Mouse (Mus musculus): ENCODE data around the gene Tln2. TPM values are rescaled to one million over a fixed set of nuclear protein-coding genes. Genes with fewer than 3 reads are reported as not detected.

Gene Tln2
- total RNA-seq, 2 experiments from 2014 or later, result 119 to 122 TPM

- intact Hi-C loops (cut with DNase I), result no loop called here
- no peak for DNase-seq (ENCODE audit: low spot score in 2 of 2)
Observed at GRCm38 (mm10) chr9:67396446-67396845, 163.1 kb downstream of the Tln2 start.

- intact Hi-C loops (cut with DNase I), result no loop called here
- no peak for DNase-seq (ENCODE audit: low spot score in 2 of 2)
Observed at GRCm38 (mm10) chr9:67384028-67384590, 175.4 kb downstream of the Tln2 start.

DNA sequence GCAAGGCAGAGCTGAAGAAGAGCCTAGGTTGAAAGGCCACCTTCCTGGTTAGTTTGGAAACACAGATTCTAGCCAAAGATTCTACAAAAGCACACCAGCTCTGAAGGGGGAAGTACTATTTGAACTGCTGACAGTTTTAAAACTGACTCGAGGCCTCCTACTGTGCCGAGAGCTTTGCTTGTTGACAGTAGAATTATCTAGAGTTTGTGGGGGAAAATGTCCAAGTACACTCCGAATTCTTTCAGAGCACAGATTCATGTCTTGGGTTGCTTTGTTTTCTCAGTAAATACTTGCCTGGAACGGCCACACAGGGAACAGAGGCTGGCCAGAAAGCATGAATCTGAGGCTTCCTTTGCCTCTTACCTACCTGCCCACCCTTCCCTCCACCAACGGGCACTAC lies 179.4 kb downstream of the Tln2 start:
- intact Hi-C loops (cut with DNase I), result no loop called here
- peak; percentile 11 to 41 for DNase-seq (ENCODE audit: low spot score in 2 of 2)

DNA sequence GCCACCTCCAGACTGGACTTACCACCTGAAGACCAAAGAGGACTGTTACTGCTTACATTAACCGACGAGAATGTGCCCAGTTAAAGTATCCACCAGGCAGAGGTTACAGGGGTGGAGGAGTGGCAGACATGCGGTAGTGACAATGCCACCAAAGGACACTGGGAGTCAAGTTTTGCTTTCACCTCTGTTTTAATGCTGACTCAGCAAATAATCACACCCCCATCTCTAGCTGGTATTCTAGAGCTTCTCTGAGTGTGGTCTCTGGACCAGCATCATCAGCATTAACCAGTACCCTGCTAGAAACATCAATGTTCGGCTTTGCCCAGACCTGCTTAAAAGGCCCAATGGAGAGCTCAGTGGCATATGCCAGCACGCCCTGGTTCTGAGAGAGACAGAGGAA lies 180.7 kb downstream of the Tln2 start:
- DNase-seq (ENCODE audit: low spot score in 2 of 2), result no peak
- intact Hi-C loops (cut with DNase I), result no loop called here

GRCm38 (mm10) chr9:67368078-67368477 lies 191.4 kb downstream of the Tln2 start:
- no peak for DNase-seq (ENCODE audit: low spot score in 2 of 2)
- intact Hi-C loops (cut with DNase I), result no loop called here

DNA sequence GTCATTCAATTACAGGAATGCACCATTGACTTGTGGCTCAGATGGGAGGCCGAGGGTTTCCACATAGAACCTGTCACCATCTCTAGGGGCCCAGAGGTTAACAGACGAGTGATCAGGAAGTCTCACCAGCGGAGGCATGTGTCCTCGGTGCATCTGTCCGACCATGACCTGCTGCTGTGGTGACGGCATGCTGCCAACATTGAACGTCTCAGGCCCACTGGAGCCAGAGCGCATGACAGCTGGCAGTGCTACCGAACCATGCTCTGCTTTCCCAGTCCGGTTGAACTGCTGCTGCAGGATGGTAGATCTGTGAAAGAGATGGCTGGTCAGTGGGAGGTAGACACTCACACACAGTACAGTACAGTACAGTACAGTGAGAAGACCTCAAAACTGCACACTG lies 197.0 kb downstream of the Tln2 start:
- no peak for DNase-seq (ENCODE audit: low spot score in 2 of 2)
- intact Hi-C loops (cut with DNase I), result no loop called here

DNA sequence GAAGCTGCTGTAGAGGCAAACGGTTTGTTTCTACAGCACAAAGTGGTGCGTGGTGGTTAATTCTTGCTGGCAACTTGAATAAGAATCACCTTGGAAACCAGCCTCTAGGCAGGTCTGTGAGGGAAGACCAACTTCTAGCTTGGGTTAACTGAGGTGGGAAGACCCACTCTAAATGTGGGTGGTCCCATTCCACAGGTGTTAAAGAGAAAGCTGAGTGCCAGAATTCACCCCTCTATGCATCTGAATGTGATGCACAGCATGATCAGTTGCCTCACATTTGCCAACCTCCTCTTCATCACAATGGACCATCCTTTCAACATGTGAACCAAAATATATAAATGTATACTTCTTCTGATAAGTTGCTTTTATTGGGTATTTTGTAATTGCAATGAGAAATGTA lies 197.4 kb downstream of the Tln2 start:
- no peak for DNase-seq (ENCODE audit: low spot score in 2 of 2)
- intact Hi-C loops (cut with DNase I), result no loop called here

DNA sequence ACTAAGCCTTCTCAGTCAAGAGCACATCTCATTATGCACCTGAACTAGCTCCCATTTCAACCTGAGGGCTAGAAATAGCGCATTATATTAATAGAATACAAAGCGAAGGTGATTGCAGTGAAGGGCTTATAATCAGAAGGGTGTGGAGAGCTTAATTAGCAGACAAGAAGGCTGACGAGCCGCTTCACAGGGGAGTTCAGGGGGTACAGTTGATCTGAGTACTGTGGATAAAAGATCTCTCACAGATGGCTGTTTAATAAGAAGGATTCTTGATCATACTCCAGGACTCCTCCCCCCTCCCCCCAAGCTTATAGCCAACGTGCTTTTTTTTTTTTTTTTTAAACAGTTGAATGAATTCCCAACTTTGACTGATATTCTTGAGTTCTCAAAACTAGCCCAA lies 198.0 kb downstream of the Tln2 start:
- intact Hi-C loops (cut with DNase I), result no loop called here
- DNase-seq (ENCODE audit: low spot score in 2 of 2), result no peak

DNA sequence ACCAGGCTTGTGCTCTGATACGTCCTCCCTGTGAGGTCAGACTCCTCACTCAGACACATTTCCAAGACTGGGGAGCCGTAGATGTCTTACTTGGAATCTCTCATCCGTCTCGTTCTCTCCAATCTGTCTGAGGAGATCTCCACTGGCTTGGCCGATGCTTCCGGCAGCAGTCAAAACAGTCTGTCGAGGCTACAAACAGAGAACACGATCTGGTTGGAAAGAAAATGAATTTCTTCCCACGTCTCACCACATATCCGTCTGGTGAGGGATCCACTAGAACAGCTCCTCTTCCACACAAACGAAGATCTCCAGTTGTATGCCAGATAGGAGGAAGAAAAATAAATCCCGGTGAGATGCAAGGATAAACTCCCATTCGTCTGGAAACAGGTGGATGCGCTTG lies 205.1 kb downstream of the Tln2 start:
- intact Hi-C loops (cut with DNase I), result no loop called here
- peak in 1 of 2 experiments; percentile 10 for DNase-seq (ENCODE audit: low spot score in 2 of 2)

DNA sequence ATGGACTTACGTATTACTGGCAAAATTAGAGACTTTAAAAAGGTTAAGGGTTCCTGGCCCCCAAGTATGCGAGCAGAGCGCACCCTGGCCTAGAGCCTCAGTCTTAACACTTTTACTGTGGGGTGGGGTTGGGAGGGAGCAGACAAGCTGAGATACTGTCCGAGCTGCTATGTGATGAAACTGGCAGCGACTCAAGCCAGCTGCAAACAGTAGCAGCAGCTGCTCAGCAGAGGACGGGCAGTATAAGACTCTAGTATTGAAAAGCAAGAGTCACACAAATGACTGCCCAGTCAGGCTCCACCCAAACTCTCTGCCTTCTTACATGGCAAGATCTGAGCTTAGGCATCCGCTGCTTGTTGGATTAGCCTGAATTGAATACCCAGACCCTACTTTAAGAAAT lies 206.1 kb downstream of the Tln2 start:
- intact Hi-C loops (cut with DNase I), result no loop called here
- DNase-seq (ENCODE audit: low spot score in 2 of 2), result peak in 1 of 2 experiments; percentile 13

DNA sequence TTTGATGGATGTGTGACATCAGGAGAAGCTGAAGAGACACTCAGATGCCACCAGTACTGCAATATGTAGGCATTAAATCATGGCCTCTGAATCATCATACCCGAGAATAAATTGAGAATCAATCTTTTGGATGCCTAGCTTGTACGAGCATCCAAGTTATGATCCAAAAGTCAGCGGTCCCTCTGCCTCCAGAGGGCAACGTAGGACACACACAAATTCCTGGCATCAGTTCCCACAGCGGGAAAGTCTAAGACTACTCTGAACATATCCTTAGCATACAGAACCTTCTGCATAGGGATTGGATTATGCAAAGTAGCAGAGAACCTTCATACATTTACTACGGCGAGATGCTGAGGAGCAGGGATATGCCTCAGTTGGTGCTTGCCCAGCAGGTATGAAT lies 210.5 kb downstream of the Tln2 start:
- intact Hi-C loops (cut with DNase I), result no loop called here
- DNase-seq (ENCODE audit: low spot score in 2 of 2), result peak in 1 of 2 experiments; percentile 23

GRCm38 (mm10) chr9:67347184-67347583 lies 212.3 kb downstream of the Tln2 start:
- DNase-seq (ENCODE audit: low spot score in 2 of 2), result no peak
- intact Hi-C loops (cut with DNase I), result no loop called here

- DNase-seq (ENCODE audit: low spot score in 2 of 2), result no peak
- intact Hi-C loops (cut with DNase I), result no loop called here
Observed at GRCm38 (mm10) chr9:67331281-67331680, 228.2 kb downstream of the Tln2 start.

DNA sequence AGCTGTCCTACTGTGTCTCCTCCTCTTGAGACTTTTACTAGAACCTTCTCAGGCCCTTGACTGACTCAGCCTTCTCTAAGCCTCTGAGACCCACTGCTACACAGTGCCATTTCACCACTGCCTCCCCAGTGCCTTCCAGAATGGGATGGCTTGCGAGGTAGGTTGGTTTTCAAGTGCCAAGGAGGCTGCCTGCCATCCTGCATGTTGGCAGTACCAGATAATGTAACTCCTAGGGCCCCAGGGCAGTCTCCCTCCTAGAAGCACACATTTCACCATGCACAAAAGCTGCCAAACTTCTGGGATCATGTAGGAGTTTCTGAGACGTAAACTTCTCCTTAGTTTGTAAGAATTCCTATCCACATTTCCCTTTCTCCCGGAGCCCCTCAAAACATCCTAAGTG lies 231.1 kb downstream of the Tln2 start:
- no peak for DNase-seq (ENCODE audit: low spot score in 2 of 2)
- intact Hi-C loops (cut with DNase I), result no loop called here

GRCm38 (mm10) chr9:67321886-67322285 lies 237.6 kb downstream of the Tln2 start:
- DNase-seq (ENCODE audit: low spot score in 2 of 2), result no peak
- intact Hi-C loops (cut with DNase I), result no loop called here

DNA sequence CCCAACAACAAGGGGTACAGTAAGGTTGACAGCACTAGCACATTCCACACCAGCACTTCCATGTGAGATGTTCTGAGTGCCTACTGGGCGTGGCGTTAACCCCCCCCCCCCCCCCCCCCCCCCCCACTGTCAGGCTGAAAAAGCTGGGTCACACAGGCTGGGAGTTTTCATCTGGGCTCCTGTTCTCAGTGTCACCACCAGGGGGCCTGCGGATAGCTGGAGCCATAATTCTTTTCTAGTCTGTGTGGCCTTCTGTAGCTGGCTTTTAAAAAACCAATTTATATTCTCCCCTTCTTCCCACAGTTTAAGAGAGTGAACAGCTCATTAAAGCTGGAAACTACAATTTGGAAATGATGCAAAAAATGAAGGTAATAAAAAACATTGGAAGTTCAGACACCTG lies 244.1 kb downstream of the Tln2 start:
- peak; percentile 61 to 68 for DNase-seq (ENCODE audit: low spot score in 2 of 2)
- intact Hi-C loops (cut with DNase I), result loop anchor here (5.0 to 10.0 kb wide), 2 partner anchors 179 to 317 kb away; no protein-coding TSS in a partner anchor

DNA sequence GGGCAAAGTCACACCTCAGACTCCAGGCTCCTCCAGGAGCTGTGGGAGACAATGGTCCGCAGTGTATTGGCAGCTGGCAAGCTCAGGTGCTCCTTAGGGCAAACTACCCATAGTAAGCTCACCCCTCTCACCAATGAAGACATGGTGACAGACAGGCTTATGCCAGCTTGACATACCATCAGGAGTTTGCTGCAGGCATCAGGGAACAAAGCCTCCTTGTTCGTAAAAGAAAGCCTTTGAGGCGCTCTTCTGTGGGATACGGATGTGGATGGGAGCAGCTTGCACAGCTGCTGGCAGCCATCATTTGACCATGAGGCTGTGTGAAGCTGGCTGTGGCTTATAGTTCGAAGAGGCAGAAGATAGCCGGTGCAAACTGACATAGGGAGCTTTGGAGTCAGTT lies 254.5 kb downstream of the Tln2 start:
- no peak for DNase-seq (ENCODE audit: low spot score in 2 of 2)
- intact Hi-C loops (cut with DNase I), result no loop called here

DNA sequence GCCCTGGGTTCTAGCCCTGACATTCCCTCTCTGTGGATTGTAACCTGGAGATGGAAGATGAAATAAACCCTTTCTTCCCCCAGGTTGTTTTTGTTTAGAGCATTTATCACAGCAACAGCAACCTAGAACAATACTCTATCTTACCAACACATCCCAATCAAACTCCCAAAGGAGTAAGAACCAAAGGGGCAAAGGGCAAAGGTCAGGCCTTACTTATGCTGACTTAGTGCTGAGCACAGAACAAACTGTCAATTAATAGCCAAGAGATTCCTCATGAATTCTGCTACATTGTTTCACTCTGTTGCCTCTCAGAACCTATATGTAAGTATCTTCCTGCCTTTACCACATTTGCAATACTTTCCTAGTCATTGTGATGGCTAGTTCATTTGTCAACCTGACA lies 255.5 kb downstream of the Tln2 start:
- intact Hi-C loops (cut with DNase I), result no loop called here
- DNase-seq (ENCODE audit: low spot score in 2 of 2), result no peak

GRCm38 (mm10) chr9:67303038-67303437 lies 256.5 kb downstream of the Tln2 start:
- intact Hi-C loops (cut with DNase I), result no loop called here
- DNase-seq (ENCODE audit: low spot score in 2 of 2), result no peak

DNA sequence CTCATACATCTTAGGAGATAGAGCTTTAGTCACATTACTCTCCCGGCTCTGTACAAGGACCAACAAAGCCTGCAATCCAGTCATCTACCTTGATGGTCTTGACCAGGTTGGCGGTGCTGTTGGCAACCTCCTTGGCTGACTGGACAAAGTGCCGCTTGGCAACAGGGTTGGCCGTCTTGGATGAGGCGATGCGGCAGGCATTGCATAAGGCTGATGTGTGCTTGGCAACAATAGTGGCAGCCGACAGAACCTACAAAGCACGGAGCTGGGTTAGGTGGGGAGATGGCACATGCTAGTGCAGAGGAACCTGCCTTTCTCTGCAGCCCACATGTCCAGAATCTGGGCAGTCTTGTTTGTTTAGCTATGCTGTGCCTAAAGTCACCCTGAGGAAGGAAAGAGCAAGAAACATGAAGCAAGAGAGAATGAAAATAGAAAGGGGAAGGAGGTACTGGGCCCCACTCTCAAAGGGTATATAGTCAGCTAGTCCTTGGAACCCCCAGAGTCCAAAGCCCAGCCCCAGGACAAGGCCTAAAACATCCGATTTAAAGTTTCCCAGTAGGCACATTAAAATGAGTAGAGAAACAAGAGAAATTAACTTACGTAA lies 257.0 kb downstream of the Tln2 start:
- intact Hi-C loops (cut with DNase I), result no loop called here
- DNase-seq (ENCODE audit: low spot score in 2 of 2), result peak in 1 of 2 experiments; percentile 11

GRCm38 (mm10) chr9:67301571-67301970 lies 257.9 kb downstream of the Tln2 start:
- DNase-seq (ENCODE audit: low spot score in 2 of 2), result no peak
- intact Hi-C loops (cut with DNase I), result no loop called here

GRCm38 (mm10) chr9:67300769-67301168 lies 258.7 kb downstream of the Tln2 start:
- peak in 1 of 2 experiments; percentile 11 for DNase-seq (ENCODE audit: low spot score in 2 of 2)

More at GRCm38 (mm10) chr9:67300769-67301168, 258.7 kb downstream of the Tln2 start:
- intact Hi-C loops (cut with DNase I), result no loop called here
